Mouse (Mus musculus): Measurements from ENCODE around the gene Lzic. TPM values are rescaled to one million over a fixed set of nuclear protein-coding genes. Genes with fewer than 3 reads are reported as not detected.

Lzic gene
- polyA plus RNA-seq, 1 experiment from 2014 or later, result 27.2 TPM

- in situ Hi-C loops (cut with MboI; ENCODE audit: low pct_unique_long_range_greater_than_20kb), result no loop called here
- no peaks in the 10 kb centered on the region for H3K27me3 ChIP-seq
- POLR2A ChIA-PET, result no interaction called here
- CTCF ChIA-PET, result interaction anchor here (1.8 kb wide), 1 partner anchor 12 kb away, joined by 4 read pairs; no protein-coding TSS in a partner anchor
- ATAC-seq (no peak), DNase-seq (ENCODE audit: low read depth, low spot score) (no peak)
- TF ChIP-seq CTCF (IDR thresholded peaks at IDR 0.05), result no peak
These were observed 8.0 kb upstream of the Lzic start, which contains the start of gene Tmem274 for GRCm38 (mm10) chr4:149477078-149477477. Gene Tmem274, plus strand, starts transcription at chr4:149477378.

- POLR2A ChIA-PET, result no interaction called here
- CTCF ChIA-PET, result no interaction called here
- in situ Hi-C loops (cut with MboI; ENCODE audit: low pct_unique_long_range_greater_than_20kb), result no loop called here
- H3K27me3 ChIP-seq, result no peaks in the 10 kb centered on the region
- peak; percentile 31 for ATAC-seq
- peak; percentile 22 for DNase-seq (ENCODE audit: low read depth, low spot score)
- no peak for TF ChIP-seq CTCF (IDR thresholded peaks at IDR 0.05)
These were observed 463 bp upstream of the Lzic start for GRCm38 (mm10) chr4:149484566-149484965.

DNA sequence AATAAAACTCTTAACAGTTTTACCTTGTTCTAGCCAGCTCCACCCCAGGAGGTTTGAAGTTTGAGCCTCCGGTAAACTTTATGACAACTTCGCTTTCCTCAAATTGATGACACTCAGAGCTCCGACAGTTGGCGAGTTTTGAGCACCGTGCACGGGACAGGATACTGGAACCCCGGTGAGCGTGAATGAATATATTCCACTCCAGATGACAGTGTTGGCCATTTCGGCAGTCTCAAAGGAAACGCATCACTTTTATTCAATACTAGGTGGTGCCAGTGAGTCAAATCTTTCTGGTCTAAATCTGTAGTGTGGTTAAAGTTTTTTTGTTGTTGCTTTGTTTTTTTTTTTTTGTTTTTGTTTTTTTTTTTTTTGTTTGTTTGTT, 787 bp downstream of the Lzic start:
- ChIA-PET POLR2A (no interaction called here), CTCF (interaction anchor here (1.1 kb wide), 1 partner anchor 72 kb away, joined by 3 read pairs; no protein-coding TSS in a partner anchor)
- no peak for TF ChIP-seq CTCF (IDR thresholded peaks at IDR 0.05)

GRCm38 (mm10) chr4:149487729-149488128, 2.7 kb downstream of the Lzic start:
- ATAC-seq, result no peak
- no peaks in the 10 kb centered on the region for H3K27me3 ChIP-seq
- in situ Hi-C loops (cut with MboI; ENCODE audit: low pct_unique_long_range_greater_than_20kb), result no loop called here
- ChIA-PET CTCF (interaction anchor here (0.8 kb wide), 1 partner anchor 12 kb away, joined by 3 read pairs; no protein-coding TSS in a partner anchor), POLR2A (no interaction called here)
- DNase-seq (ENCODE audit: low read depth, low spot score), result no peak
- TF ChIP-seq CTCF (IDR thresholded peaks at IDR 0.05), result no peak

More for the DNA sequence above, 787 bp downstream of the Lzic start:
- no peaks in the 10 kb centered on the region for H3K27me3 ChIP-seq
- in situ Hi-C loops (cut with MboI; ENCODE audit: low pct_unique_long_range_greater_than_20kb), result no loop called here
- no peak for ATAC-seq
- no peak for DNase-seq (ENCODE audit: low read depth, low spot score)

GRCm38 (mm10) chr4:149489415-149490240, 4.6 kb downstream of the Lzic start:
- ChIA-PET CTCF (no interaction called here), POLR2A (no interaction called here)
- in situ Hi-C loops (cut with MboI; ENCODE audit: low pct_unique_long_range_greater_than_20kb), result loop anchor here (5.0 kb wide), 1 partner anchor 43 kb away; no protein-coding TSS in a partner anchor
- no peak for TF ChIP-seq CTCF (IDR thresholded peaks at IDR 0.05)
- ATAC-seq, result no peak
- H3K27me3 ChIP-seq, result no peaks in the 10 kb centered on the region
- DNase-seq (ENCODE audit: low read depth, low spot score), result no peak

DNA sequence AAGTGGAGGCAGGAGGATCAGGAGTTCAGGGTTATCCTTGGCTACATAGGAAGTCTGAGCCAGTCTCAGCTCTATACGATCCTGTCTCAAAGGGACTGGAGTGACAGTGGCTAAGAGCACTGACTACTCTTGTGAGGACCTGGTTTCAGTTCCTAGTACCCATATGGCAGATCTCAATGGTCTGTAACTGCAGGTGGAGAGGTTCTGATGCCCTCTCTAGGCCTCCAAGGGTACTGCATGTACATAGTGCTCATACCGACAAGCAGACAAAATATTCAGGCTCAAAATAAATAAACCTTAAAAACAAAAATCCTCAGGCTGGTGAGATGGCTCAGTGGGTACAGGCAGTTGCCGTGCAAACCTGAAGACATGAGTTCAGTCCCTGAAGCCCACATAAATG, 6.1 kb downstream of the Lzic start:
- TF ChIP-seq CTCF (IDR thresholded peaks at IDR 0.05), result no peak

DNA sequence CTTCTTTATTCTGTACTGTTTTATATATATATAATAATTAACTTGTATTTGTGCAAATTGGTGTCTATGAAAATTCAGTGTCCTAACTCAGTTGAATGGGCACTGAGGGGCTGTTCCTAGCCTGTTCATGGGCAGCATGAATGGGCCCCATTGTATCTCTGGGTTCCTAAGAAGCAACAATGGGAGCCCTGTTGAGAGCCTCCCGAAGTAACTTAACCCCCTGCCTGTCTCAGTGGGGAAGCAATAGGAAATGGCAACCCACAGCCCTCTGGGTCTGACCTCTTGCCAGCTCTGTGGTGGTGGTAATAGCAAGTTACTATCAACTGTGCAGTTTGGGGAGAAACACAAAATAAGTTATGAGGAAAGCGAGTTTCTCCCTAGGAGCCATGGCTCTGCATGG, 11.6 kb downstream of the Lzic start:
- POLR2A ChIA-PET, result no interaction called here
- no peaks in the 10 kb centered on the region for H3K27me3 ChIP-seq
- TF ChIP-seq CTCF (IDR thresholded peaks at IDR 0.05), result no peak
- DNase-seq (ENCODE audit: low read depth, low spot score) (no peak), ATAC-seq (no peak)
- CTCF ChIA-PET, result no interaction called here
- in situ Hi-C loops (cut with MboI; ENCODE audit: low pct_unique_long_range_greater_than_20kb), result no loop called here

More for the DNA sequence above, 6.1 kb downstream of the Lzic start:
- DNase-seq (ENCODE audit: low read depth, low spot score), result no peak
- CTCF ChIA-PET, result no interaction called here
- ATAC-seq, result no peak
- POLR2A ChIA-PET, result no interaction called here
- H3K27me3 ChIP-seq, result no peaks in the 10 kb centered on the region
- in situ Hi-C loops (cut with MboI; ENCODE audit: low pct_unique_long_range_greater_than_20kb), result loop anchor here (5.0 kb wide), 1 partner anchor 41 kb away; no protein-coding TSS in a partner anchor

DNA sequence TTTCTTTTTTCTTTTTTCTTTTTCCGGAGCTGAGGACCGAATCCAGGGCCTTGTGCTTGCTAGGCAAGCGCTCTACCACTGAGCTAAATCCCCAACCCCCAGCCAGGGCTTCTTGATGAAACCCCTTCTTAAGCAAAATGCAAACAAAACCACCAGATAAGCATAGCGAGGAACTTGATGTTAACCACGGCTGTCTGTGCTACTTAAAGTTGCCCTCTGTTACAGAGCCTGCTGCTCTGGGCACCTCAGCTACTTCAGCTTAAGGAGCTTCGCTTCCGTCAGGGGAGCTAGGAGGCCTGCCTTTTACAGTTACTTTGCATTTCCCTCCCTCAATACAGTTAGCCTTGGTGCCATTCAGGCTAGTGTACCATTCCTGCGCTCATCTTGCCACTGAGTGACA, 13.9 kb downstream of the Lzic start:
- POLR2A ChIA-PET, result interaction anchor here (0.6 kb wide), 1 partner anchor 9 kb away, joined by 4 read pairs; no protein-coding TSS in a partner anchor
- CTCF ChIA-PET, result no interaction called here
- ATAC-seq (no peak), DNase-seq (ENCODE audit: low read depth, low spot score) (no peak)
- no peaks in the 10 kb centered on the region for H3K27me3 ChIP-seq
- in situ Hi-C loops (cut with MboI; ENCODE audit: low pct_unique_long_range_greater_than_20kb), result no loop called here
- no peak for TF ChIP-seq CTCF (IDR thresholded peaks at IDR 0.05)

- H3K27me3 ChIP-seq, result no peaks in the 10 kb centered on the region
- TF ChIP-seq CTCF (IDR thresholded peaks at IDR 0.05), result no peak
- ATAC-seq (no peak), DNase-seq (ENCODE audit: low read depth, low spot score) (no peak)
- ChIA-PET POLR2A (no interaction called here), CTCF (no interaction called here)
- in situ Hi-C loops (cut with MboI; ENCODE audit: low pct_unique_long_range_greater_than_20kb), result no loop called here
These were observed 14.8 kb downstream of the Lzic start for GRCm38 (mm10) chr4:149499790-149500189.

DNA sequence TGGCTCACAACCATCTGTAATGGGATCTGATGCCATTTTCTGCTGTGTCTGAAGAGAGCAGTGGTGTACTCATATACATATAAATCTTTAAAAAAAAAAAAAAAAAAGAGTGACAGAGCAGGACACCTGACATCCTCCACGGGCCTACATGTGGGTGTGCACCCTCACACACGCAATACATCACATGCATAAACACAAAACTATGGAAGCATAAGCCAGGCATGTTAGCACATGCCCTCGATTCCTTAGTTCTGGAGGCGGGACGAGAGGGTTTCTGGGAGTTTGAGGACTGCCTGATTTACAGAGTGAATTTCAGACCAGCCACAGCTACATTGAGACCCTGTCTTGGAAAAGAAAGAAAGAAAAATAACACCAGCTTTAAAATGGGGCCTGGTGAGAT, 19.3 kb downstream of the Lzic start:
- in situ Hi-C loops (cut with MboI; ENCODE audit: low pct_unique_long_range_greater_than_20kb), result no loop called here
- CTCF ChIA-PET, result interaction anchor here (2.6 kb wide), 1 partner anchor 39 kb away, joined by 7 read pairs; no protein-coding TSS in a partner anchor
- ATAC-seq (no peak), DNase-seq (ENCODE audit: low read depth, low spot score) (no peak)
- no peaks in the 10 kb centered on the region for H3K27me3 ChIP-seq
- POLR2A ChIA-PET, result no interaction called here
- TF ChIP-seq CTCF (IDR thresholded peaks at IDR 0.05), result no peak

DNA sequence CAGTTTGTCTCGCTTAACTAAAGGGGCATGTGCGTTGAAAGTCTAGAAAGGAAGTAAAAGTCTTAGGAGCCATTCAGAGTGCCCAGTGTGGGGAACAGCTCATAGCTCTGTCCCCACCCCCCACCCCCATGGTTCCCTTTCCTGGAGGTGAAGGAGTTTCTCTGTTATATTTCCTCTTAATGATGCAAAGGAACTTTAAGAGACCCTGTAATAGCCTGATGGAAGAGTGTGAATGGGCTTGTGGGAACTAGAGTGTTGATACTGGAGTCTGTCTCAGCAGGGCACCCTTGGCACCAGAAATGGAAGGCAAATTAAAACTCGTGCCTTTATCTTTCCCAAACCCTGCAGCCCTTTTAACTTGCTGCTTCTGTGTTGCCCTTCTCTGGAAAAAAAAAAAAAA, 19.8 kb downstream of the Lzic start:
- in situ Hi-C loops (cut with MboI; ENCODE audit: low pct_unique_long_range_greater_than_20kb), result no loop called here

More for the DNA sequence above, 19.8 kb downstream of the Lzic start:
- ATAC-seq, result no peak
- no peak for TF ChIP-seq CTCF (IDR thresholded peaks at IDR 0.05)
- H3K27me3 ChIP-seq, result no peaks in the 10 kb centered on the region
- POLR2A ChIA-PET, result no interaction called here
- no peak for DNase-seq (ENCODE audit: low read depth, low spot score)
- CTCF ChIA-PET, result interaction anchor here (2.6 kb wide), 1 partner anchor 38 kb away, joined by 7 read pairs; no protein-coding TSS in a partner anchor

Data from Patski (cell line).